15 mouse cellular contexts compared by ENCODE assay signal in the genomic region with DNA sequence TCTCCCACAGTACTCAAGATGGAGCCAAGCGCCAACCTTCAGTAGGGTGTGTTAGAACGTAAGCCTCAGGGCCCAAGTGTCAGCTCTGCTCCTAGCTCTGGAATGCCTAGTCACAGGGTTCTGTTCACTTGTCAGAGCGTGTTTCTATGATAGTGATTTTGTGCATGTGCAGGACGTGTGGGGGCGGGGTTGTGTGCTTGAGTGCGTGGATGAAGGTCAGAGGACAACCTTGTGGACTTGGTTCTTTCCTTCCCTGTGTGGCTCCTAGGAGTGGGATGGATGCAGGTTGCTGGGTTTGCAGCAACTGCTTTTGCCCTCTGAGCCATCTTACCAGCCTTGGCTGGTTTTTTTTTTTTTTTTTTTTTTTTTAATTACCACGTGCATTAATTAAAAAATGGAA.
"Had no signal": no experiment of that assay in that cellular context is flagged by ENCODE, and none has a peak within 500 bp of the region (broad histone marks: within the 10 kb centered on the region; RNA-seq: fewer than 3 reads in every experiment).

No protein-coding gene starts in this region.

- H3K4me3 ChIP-seq: layer of hippocampus, adult 2 months; limb, embryonic 13.5 days; midbrain, embryonic 10.5 days; neural tube, embryonic 12.5 days; stomach, embryonic 15.5 days had no signal

- H3K27ac ChIP-seq: kidney, postnatal 0 days; layer of hippocampus, adult 2 months; limb, embryonic 13.5 days; liver, embryonic 14.5 days; midbrain, embryonic 10.5 days; neural tube, embryonic 12.5 days; stomach, embryonic 15.5 days had no signal

- H3K9ac ChIP-seq: limb, embryonic 13.5 days; liver, embryonic 14.5 days; neural tube, embryonic 12.5 days; stomach, embryonic 15.5 days had no signal

- H3K4me2 ChIP-seq: limb, embryonic 13.5 days; neural tube, embryonic 12.5 days; stomach, embryonic 15.5 days had no signal

- H3K9me3 ChIP-seq: limb, embryonic 13.5 days; midbrain, embryonic 10.5 days; neural tube, embryonic 12.5 days; stomach, embryonic 15.5 days had no signal

- H3K36me3 ChIP-seq: limb, embryonic 13.5 days; neural tube, embryonic 12.5 days; stomach, embryonic 15.5 days had no signal

- DNase-seq: left cerebral cortex, postnatal 4 days; lung, adult 18-20 months; midbrain, embryonic 14.5 days; retina, postnatal 1 day; right cerebral cortex, postnatal 4 days; spleen, adult 18-20 months; thymus, adult 2 months; thymus, postnatal 25 days had no signal

- H3K27me3 ChIP-seq: limb, embryonic 13.5 days; neural tube, embryonic 12.5 days; stomach, embryonic 15.5 days had no signal

- H3K4me1 ChIP-seq: limb, embryonic 13.5 days; midbrain, embryonic 10.5 days; neural tube, embryonic 12.5 days; stomach, embryonic 15.5 days had no signal
